Mouse (Mus musculus): ENCODE measurements around the gene Kbtbd8. TPM values are rescaled to one million over a fixed set of nuclear protein-coding genes. Genes with fewer than 3 reads are reported as not detected.

Gene Kbtbd8
- total and polyA plus RNA-seq, 2 experiments from 2014 or later = 0.25 TPM; not detected in 1

DNA sequence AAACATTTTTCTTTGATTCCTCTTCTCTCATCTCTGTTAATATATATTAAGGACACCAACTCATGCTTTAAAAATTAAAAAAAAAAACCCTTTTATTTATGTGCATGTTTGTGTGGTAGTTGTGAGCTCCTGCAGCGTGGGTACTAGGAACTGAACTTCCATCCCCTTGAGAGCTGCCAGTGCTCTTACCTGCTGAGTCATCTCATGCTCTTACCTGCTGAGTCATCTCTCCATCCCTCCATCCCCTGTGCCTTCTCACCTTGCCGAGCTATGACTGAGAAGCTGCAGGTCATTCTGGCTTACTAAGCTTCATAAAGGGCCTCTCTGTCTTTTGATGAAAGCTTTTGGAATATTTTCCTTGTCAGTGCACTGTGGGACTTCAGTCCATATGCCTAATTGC lies 34.5 kb downstream of the Kbtbd8 start:
- H3K9me3 ChIP-seq (replicated peaks; ENCODE audit: control insufficient read depth, low read length) = no peaks in the 10 kb centered on the region
- no peaks in the 10 kb centered on the region for H3K36me3 ChIP-seq (replicated peaks; ENCODE audit: control insufficient read depth, insufficient read depth, low read length)
- H3K27ac ChIP-seq (ENCODE audit: low read depth) = no peak overlapping the region
- no peak overlapping the region for H3K4me3 ChIP-seq (ENCODE audit: low read depth, low read length)
- H3K4me2 ChIP-seq (ENCODE audit: low read depth, low read length) = no peak overlapping the region
- DNase-seq (ENCODE audit: low spot score) (no peak), ATAC-seq (ENCODE audit: insufficient read depth, low read depth) (no peak)
- H3K27me3 ChIP-seq (ENCODE audit: control insufficient read depth, insufficient read depth, low read length) = no peaks in the 10 kb centered on the region
- no peak overlapping the region for H3K9ac ChIP-seq (replicated peaks; ENCODE audit: low read depth, low read length)
- TF ChIP-seq EP300 (IDR thresholded peaks at IDR 0.05; ENCODE audit: low read depth) (no peak), CTCF (IDR thresholded peaks at IDR 0.05; ENCODE audit: low read depth) (no peak)
- no peaks in the 10 kb centered on the region for H3K4me1 ChIP-seq (ENCODE audit: control insufficient read depth, insufficient read depth)
- 66% methylated on average over 2 of the region's 2 CpGs for WGBS

DNA sequence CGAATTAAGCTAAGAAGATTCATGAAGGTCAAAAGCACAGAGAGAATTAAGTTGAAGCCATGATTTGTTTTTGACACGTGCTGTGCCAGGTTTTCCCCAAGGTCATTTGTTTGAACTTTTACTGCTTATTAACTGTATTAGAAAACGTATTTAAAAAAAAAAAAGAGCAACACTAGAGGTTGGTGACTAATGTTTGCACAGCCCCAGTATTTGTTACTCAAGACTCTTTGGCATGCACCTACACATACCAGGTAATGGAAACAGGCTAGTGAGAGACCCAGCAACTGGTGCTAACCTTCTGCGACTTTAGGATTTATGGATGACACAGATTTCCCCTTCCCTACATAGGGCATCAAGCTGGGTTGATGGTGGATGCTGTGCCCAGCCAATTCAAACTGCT lies 46.9 kb downstream of the Kbtbd8 start:
- WGBS = 63% methylated on average over 4 of the region's 4 CpGs
- Histone ChIP-seq H3K27ac (ENCODE audit: low read depth) (no peak overlapping the region), H3K4me3 (ENCODE audit: low read depth, low read length) (no peak overlapping the region), H3K36me3 (replicated peaks; ENCODE audit: control insufficient read depth, insufficient read depth, low read length) (no peaks in the 10 kb centered on the region), H3K9ac (replicated peaks; ENCODE audit: low read depth, low read length) (no peak overlapping the region), H3K4me2 (ENCODE audit: low read depth, low read length) (no peak overlapping the region), H3K9me3 (replicated peaks; ENCODE audit: control insufficient read depth, low read length) (no peaks in the 10 kb centered on the region), H3K27me3 (ENCODE audit: control insufficient read depth, insufficient read depth, low read length) (no peaks in the 10 kb centered on the region), H3K4me1 (ENCODE audit: control insufficient read depth, insufficient read depth) (no peaks in the 10 kb centered on the region)
- DNase-seq (ENCODE audit: low spot score) (no peak), ATAC-seq (ENCODE audit: insufficient read depth, low read depth) (no peak)
- TF ChIP-seq EP300 (IDR thresholded peaks at IDR 0.05; ENCODE audit: low read depth) (no peak), CTCF (IDR thresholded peaks at IDR 0.05; ENCODE audit: low read depth) (no peak)

DNA sequence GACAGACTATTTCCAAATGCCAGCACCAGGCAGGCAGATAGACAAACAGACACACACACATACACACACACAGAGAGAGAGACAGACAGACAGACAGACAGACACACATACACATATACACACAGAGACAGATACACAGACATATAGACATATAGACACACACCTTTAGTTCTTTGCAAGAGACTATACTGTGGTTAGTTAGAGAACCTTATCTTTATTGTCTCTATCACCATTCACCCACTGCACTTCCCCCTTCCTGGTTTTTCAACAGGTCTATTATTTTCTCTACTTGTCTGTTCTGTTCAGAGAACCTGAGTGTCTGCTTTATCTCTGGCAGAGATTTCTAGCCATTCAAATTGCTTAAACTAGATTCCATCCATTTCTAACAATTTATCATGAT lies 48.6 kb downstream of the Kbtbd8 start:
- H3K36me3 ChIP-seq (replicated peaks; ENCODE audit: control insufficient read depth, insufficient read depth, low read length) = no peaks in the 10 kb centered on the region
- no peak for ATAC-seq (ENCODE audit: insufficient read depth, low read depth)
- no peaks in the 10 kb centered on the region for H3K27me3 ChIP-seq (ENCODE audit: control insufficient read depth, insufficient read depth, low read length)
- no peak overlapping the region for H3K4me2 ChIP-seq (ENCODE audit: low read depth, low read length)
- no peak for DNase-seq (ENCODE audit: low spot score)
- no peak overlapping the region for H3K27ac ChIP-seq (ENCODE audit: low read depth)
- H3K9me3 ChIP-seq (replicated peaks; ENCODE audit: control insufficient read depth, low read length) = no peaks in the 10 kb centered on the region
- no peaks in the 10 kb centered on the region for H3K4me1 ChIP-seq (ENCODE audit: control insufficient read depth, insufficient read depth)
- TF ChIP-seq EP300 (IDR thresholded peaks at IDR 0.05; ENCODE audit: low read depth) (no peak), CTCF (IDR thresholded peaks at IDR 0.05; ENCODE audit: low read depth) (no peak)
- no peak overlapping the region for H3K9ac ChIP-seq (replicated peaks; ENCODE audit: low read depth, low read length)
- no peak overlapping the region for H3K4me3 ChIP-seq (ENCODE audit: low read depth, low read length)

DNA sequence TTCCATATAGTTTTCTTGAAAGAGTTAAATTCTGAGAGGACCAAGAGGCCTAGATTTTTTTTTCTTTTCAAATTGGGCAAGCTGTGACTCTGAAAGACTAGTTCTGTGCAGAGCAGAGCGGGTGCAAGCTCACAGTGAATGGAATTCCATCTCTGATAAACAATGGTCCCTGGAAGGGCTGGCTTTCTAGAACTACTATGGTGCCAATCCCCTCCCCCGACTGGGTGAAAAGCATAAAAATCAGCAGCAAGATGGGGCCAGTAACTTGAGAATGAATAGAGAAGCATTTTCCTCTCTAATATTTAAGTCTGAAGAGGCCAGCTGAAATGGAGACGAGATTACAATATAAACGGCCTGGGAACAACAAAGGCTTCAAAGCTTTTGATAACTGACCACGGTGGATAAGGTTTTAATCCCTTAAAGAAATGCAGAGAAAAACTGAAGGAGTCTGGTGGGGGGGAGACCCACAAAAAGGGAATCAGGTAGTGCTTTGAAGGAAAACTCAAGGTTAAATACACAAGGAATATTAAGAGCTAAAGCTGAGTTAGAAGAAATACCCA lies 50.7 kb downstream of the Kbtbd8 start:
- H3K4me1 ChIP-seq (ENCODE audit: control insufficient read depth, insufficient read depth) = no peaks in the 10 kb centered on the region
- H3K27me3 ChIP-seq (ENCODE audit: control insufficient read depth, insufficient read depth, low read length) = no peaks in the 10 kb centered on the region
- no peak for TF ChIP-seq EP300 (IDR thresholded peaks at IDR 0.05; ENCODE audit: low read depth)
- H3K4me2 ChIP-seq (ENCODE audit: low read depth, low read length) = no peak overlapping the region
- no peaks in the 10 kb centered on the region for H3K36me3 ChIP-seq (replicated peaks; ENCODE audit: control insufficient read depth, insufficient read depth, low read length)
- 30% methylated on average over 5 of the region's 5 CpGs for WGBS
- DNase-seq (ENCODE audit: low spot score) (no peak), ATAC-seq (ENCODE audit: insufficient read depth, low read depth) (no peak)
- H3K27ac ChIP-seq (ENCODE audit: low read depth) = no peak overlapping the region
- H3K4me3 ChIP-seq (ENCODE audit: low read depth, low read length) = no peak overlapping the region
- no peak overlapping the region for H3K9ac ChIP-seq (replicated peaks; ENCODE audit: low read depth, low read length)
- no peaks in the 10 kb centered on the region for H3K9me3 ChIP-seq (replicated peaks; ENCODE audit: control insufficient read depth, low read length)

DNA sequence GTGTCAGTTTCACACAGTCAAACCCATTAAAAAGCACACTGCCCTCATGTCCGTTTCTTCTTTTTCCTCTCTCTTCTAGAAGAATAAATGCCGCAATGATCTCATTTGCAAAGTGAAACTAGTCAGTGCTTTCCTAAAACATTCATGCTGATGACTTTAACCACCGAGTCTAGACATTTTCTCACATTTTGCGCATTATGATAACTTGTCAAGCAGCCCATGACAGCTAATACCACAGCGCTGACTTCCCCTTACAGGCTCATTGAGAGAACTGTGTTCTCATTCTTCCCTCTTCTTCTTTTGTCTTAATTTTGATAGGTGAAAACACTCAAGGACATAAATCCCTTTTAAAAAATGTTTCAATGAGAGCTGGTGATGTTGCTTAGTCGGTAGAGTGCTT lies 52.4 kb downstream of the Kbtbd8 start:
- no peak for ATAC-seq (ENCODE audit: insufficient read depth, low read depth)
- no peak for TF ChIP-seq CTCF (IDR thresholded peaks at IDR 0.05; ENCODE audit: low read depth)
- no peak for DNase-seq (ENCODE audit: low spot score)
- H3K4me3 ChIP-seq (ENCODE audit: low read depth, low read length) = no peak overlapping the region
- H3K27me3 ChIP-seq (ENCODE audit: control insufficient read depth, insufficient read depth, low read length) = no peaks in the 10 kb centered on the region
- 0 out of 2 replicates have a peak overlapping the region, but pooled peaks have one; percentile 13 for H3K4me2 ChIP-seq (ENCODE audit: low read depth, low read length)
- no peaks in the 10 kb centered on the region for H3K9me3 ChIP-seq (replicated peaks; ENCODE audit: control insufficient read depth, low read length)
- H3K36me3 ChIP-seq (replicated peaks; ENCODE audit: control insufficient read depth, insufficient read depth, low read length) = no peaks in the 10 kb centered on the region
- WGBS = 72% methylated on average over 6 of the region's 6 CpGs
- H3K27ac ChIP-seq (ENCODE audit: low read depth) = no peak overlapping the region
- H3K9ac ChIP-seq (replicated peaks; ENCODE audit: low read depth, low read length) = no peak overlapping the region
- no peaks in the 10 kb centered on the region for H3K4me1 ChIP-seq (ENCODE audit: control insufficient read depth, insufficient read depth)
